Mouse (Mus musculus) ovary, postnatal 10 days (tissue): ENCODE measurements at regions not wholly inside any gene's neighbourhood (a gene's known extent, or its start where the extent isn't known, plus 50 kb on each side); places are given as distances from the start of the nearest gene placed in this dataset.

Experiments used
- DNase-seq: peaks from one replicate; pipeline ENCODE4 v3.0.0; 2022; ENCODE audit warnings: low spot score

DNA sequence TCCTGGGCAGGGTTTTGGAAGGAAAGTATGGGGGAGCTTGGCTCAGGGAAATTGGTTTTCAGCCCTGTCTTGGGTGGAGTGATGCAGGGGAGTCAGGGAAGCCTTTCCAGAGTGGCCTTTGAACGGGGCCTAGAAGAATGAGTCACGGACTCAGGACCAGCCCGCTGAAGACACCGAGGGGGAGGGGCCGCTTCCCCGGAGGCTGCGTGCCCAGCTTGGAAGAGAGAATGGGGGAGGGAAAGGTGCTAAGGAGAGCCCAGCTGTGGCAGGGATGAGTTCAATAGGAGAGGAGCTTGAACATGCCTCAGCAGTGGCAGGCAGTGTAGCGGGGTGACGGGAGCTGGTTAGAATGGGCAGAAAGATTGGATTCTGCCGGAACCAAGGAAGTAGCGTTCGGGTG is 337.8 kb downstream of the Zfp706 start:
- DNase-seq = no peak

DNA sequence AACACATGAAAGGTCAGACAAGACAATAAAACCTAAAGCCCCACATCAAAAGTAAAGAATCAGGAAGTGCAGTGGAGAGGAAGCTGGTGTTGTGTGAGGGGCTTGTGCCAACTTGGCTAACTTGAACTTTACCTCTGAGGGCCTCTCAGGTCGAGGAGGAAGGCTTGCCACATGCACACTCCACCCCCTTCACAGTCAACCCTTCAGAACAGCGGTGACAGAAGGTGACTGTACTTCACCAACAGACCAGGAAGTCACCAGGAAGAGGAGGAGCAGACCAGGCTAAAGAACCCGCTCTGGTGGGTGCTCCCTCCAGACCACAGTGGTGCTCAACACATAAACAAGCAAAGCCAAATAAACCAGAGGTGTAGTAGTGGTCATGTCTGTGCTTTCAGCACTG is 341.0 kb downstream of the Zfp706 start:
- DNase-seq = no peak

- DNase-seq = no peak
Measured at GRCm38 (mm10) chr15:36664391-36664790, 343.2 kb downstream of the Zfp706 start.

- DNase-seq = no peak
Measured at GRCm38 (mm10) chr15:36660986-36661385, 346.6 kb downstream of the Zfp706 start.
